Mouse (Mus musculus) megakaryocyte progenitor cell, adult 5-6 weeks (primary cell): ENCODE data around the gene Klra10. TPM values are rescaled to one million over a fixed set of nuclear protein-coding genes. Genes with fewer than 3 reads are reported as not detected.
"Not testable (repeated sequence)": the region's sequence is repeated elsewhere in the genome, so short reads cannot be mapped to it uniquely, and the experiment has no call there.

Experiments
- ATAC-seq: replicated peaks from 2 replicates; pipeline ENCODE4 v1.8.0; 2016; ENCODE audit warnings: mild to moderate bottlenecking, moderate TSS enrichment, inconsistent platforms; ENCODE audit not compliant: poor library complexity
- total RNA-seq, 2 experiments: library from RNA; stranded (forward) in 1 of 2; stranded (reverse) in 1 of 2; fragments of 157-497, 149-512 nt in 1 of 2; fragments of 200-1000 nt in 1 of 2; gene quantifications; 2 replicates each; pipeline versions ENCODE4 v1.2.3 to v1.2.4; 2015 to 2017

The Klra10 gene
- total RNA-seq (2015) (not detected in 2 replicates), total RNA-seq (2017) (not detected in 2 replicates)

- ATAC-seq, result not testable (repeated sequence)
Observed at GRCm38 (mm10) chr6:130281828-130282227, at the start of gene Klra10. Klra10 (minus strand) TSS chr6:130281928.

- ATAC-seq, result peak; percentile 94
Observed at GRCm38 (mm10) chr6:130287984-130288649, 6.4 kb upstream of the Klra10 start.

GRCm38 (mm10) chr6:130255326-130255725 lies 26.4 kb downstream of the Klra10 start:
- no peak for ATAC-seq

GRCm38 (mm10) chr6:130237536-130237935 lies 44.2 kb downstream of the Klra10 start:
- peak; percentile 50 for ATAC-seq

- peak; percentile 61 for ATAC-seq
Observed at GRCm38 (mm10) chr6:130236635-130237034, 45.1 kb downstream of the Klra10 start.

GRCm38 (mm10) chr6:130233222-130233621 lies 48.5 kb downstream of the Klra10 start, which contains the start of gene Klra7:
Klra7 (minus strand) TSS chr6:130233322.
- no peak for ATAC-seq

Other genes starting within 250 kb of the Klra10 start
- not detected in 2 replicates for gene Klra4, start 214.7 kb downstream of the Klra10 start, total RNA-seq (2015)
- not detected in 2 replicates for gene Klra4, start 214.7 kb downstream of the Klra10 start, total RNA-seq (2017)
- 1.2 TPM in 1 of 2 replicates, not detected in the other for gene Klra8, start 152.0 kb downstream of the Klra10 start, total RNA-seq (2015)
- gene Klra8, start 152.0 kb downstream of the Klra10 start, total RNA-seq (2017), result not detected in 2 replicates
- 0.17 TPM in 1 of 2 replicates, not detected in the other for gene Klra9, start 88.8 kb downstream of the Klra10 start, total RNA-seq (2015)
- not detected in 2 replicates for gene Klra9, start 88.8 kb downstream of the Klra10 start, total RNA-seq (2017)
- 0.30 and 0.90 TPM in 2 replicates for gene Klra7, start 48.6 kb downstream of the Klra10 start, total RNA-seq (2015)
- gene Klra7, start 48.6 kb downstream of the Klra10 start, total RNA-seq (2017), result 0.37 TPM in 1 of 2 replicates, not detected in the other
- gene Klra3, start 55.6 kb upstream of the Klra10 start, total RNA-seq (2015), result not detected in 2 replicates
- gene Klra3, start 55.6 kb upstream of the Klra10 start, total RNA-seq (2017), result not detected in 2 replicates
- not detected in 2 replicates for gene Klra1, start 104.9 kb upstream of the Klra10 start, total RNA-seq (2015)
- gene Klra1, start 104.9 kb upstream of the Klra10 start, total RNA-seq (2017), result not detected in 2 replicates